In genomic region chr17:56936731-56937130, GRCm38 (mm10) we compare ENCODE assay signal across 16 mouse cellular contexts. TPM values are rescaled to one million over a fixed set of nuclear protein-coding genes. Genes with fewer than 3 reads are reported as not detected.
A peak's percentile ranks its signal among the peaks of the same experiment; 100 is the strongest.
DNase-seq lines count a peak whose midpoint lies in the region.
"Had no signal": no experiment of that assay in that cellular context is flagged by ENCODE, and none has a peak within 500 bp of the region (broad histone marks: within the 10 kb centered on the region; RNA-seq: fewer than 3 reads in every experiment).

No protein-coding gene starts in this region.

- intact Hi-C loops in heart, postnatal 10 days (cut with DNase I), result loop anchor here (5.0 kb wide), 3 partner anchors 39 to 129 kb away; partner anchors contain the start of gene Rfx2

- peak; percentile 59 for DNase-seq in heart, adult 11 months
- no peak for DNase-seq in heart, postnatal 10 days
- DNase-seq: adrenal gland, adult 2 months; adrenal gland, adult 8-10 months; adrenal gland, postnatal 10 days; adrenal gland, postnatal 14 days; adrenal gland, postnatal 25 days; adrenal gland, postnatal 36 days; B cell, adult 2 months; cerebellum, adult 11 months; cerebellum, adult 11-12 months; cerebellum, adult 18-20 months; cerebellum, adult 2 months had no signal

RNA-seq across cellular contexts. Expression of gene Mllt1, which starts 1.5 kb away (rescaled TPM):
- 10 to 100 TPM; 28.3 to 30.8 TPM for total RNA-seq in heart, postnatal 10 days (2021)

RNA-seq across cellular contexts. Expression of gene Acer1, which starts 45.2 kb away (rescaled TPM):
- not detected for total RNA-seq in heart, postnatal 10 days (2021)
- total RNA-seq: adrenal gland, postnatal 10 days; adrenal gland, postnatal 14 days; CH12.LX; G1E; MEL had no signal

RNA-seq across cellular contexts. Expression of gene Clpp, which starts 53.4 kb away (rescaled TPM):
- 10 to 100 TPM; 60.1 to 60.6 TPM for total RNA-seq in heart, postnatal 10 days (2021)
